Mouse (Mus musculus) spleen, adult 12 weeks (tissue): ENCODE results near the gene Slco2b1.

Experiments
- DNase-seq: peaks from one replicate; pipeline ENCODE4 v3.0.0; 2022; ENCODE audit warnings: low spot score

The Slco2b1 gene

DNA sequence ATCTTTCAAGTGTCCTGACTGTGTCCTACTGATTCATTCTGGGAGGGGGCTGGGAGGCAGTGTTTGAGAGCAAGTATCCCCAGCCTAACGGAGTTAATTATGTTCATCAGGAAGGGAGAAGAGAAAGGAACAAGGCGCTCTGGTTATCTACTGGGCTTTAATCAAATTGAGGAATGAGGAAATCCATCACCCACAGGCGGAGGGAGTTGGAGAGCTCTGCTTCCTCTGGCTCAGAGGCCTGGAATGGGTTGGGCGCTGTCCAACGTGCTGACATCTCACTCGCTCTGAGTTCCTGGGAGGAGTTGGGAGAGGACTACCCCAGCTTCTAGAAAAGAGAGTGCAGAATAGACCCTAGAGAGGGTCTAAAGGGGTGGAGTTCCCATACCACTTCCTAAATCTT, 62.5 kb downstream of the Slco2b1 start:
- DNase-seq = no peak

DNA sequence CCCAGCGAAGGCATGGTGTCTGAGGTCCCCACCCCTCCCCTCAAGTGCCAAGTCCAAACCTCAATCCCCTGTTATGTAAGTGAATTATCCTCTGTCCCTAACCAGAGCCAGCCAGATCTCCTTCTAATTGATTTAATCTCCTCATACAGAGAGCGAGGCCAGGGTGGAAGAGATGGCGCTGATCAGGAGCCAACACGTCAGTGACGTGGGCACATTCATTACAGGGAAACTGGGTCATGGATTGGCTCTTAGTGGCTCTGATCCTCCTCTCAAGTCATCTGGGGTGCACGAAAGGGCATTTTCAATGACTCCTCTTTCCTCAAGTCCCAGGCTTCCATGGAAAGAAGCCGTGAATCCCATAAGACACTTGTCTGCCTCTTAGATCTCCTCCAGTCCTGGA, 66.4 kb downstream of the Slco2b1 start:
- DNase-seq = no peak

DNA sequence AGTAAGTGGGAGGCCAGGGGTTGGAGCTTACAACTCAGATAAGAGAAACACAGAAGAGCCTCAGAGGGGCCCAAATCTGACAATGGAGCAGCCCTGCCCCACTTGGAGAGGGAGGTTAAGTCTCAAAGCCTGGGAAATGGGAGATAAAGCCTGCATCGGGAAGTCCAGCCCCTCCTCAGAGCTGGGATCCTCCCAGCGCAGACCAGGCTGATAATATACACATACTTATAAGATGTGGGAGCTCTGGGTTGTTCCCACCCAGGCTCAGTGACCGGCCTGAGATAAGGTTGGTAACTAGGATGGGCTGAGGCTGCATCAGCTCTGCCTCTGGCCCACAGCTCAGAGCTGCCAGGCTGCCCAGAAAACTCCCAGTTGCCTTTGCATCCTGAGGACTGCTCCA, 69.1 kb downstream of the Slco2b1 start:
- DNase-seq = peak; percentile 29

DNA sequence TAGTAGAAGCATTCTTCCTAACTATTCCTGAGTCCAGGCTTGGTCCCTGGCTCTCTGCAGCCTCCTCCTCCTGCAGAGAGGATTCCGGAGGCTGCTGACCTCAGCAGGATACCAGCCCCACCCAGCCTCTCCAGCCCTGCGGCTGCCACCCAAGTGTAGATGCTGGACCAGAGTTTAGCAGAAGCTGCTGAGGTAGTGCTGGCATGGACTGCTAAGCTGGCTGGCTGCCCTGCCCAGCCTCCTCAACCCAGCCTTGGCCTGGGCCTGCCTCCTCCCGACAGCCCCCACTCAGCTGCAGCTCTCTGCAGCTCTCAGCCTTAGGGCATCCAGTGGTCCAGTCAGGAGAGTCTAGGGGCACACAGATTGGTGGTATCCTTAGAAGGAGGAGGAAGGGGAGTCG, 69.9 kb downstream of the Slco2b1 start:
- no peak for DNase-seq

DNA sequence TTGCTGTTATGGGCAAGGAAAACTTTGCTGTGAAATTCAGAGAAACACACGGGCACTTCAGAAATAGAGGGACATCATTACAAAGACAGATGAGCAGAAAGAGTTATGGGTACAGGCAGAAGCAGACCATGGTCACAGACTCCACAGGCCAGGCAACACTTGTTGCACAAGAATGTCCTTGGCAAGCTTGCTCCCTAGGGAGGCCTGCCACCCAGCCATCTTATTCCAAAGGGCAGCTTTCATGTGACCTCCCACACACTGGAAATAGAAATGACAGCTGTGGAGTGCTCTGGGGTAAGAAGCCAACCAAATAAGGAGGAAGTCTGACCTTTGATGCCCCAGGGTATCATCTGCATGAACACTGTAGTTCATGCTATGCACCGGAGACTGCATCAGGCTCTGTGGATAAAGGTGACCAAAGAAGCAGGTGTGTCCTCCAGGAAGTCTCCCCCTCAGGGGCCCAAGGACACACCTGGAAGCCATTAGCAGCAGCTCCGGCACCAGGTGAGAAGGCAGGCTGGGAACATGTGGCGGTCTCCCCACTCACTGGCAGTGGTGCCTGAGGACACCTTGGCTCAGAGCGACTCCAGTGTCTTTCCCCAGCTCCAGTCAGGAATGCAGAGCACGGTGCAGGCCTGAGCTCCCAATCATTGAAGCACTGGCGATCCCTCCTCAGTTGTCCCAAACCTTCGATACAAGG, 77.0 kb downstream of the Slco2b1 start:
- no peak for DNase-seq

DNA sequence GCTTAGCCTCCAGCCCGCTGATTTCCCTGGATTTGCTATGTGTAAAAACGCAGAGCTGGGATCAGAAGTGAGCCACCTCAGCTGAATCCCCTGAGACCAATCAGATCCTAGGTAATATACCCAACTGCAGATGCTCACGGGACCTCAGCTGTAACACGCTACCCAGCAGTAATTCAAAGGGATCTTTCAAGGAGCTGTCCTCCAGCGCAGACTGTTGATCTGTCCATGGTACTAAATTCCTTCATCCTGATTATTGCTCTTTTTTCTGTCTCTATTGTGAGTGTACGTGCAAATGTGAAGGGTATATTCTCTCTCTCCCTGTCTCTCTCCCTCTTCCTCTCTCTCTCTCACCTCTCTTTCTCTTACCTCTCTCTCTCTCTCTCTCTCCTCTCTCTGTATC, 78.9 kb downstream of the Slco2b1 start:
- no peak for DNase-seq

DNA sequence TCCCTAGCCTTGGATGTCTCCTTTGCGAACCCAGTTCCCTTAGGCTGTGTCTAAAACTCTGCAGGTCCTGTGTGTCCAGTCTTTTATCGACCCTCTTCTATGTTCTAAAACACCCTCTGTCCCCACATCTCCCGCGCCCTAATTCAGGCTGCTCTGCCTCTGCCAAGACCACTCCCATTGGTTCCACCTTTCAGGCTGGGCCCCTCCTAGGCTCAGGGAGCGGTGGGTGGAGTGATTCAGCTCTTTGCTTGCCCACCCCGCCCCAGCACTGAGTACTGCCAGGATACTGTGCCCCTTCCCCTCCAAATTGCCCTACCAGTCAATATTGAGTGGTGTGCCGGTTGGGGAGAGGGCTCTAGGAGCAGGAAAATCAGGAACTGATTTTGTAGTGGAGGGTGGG, 83.8 kb downstream of the Slco2b1 start:
- DNase-seq = no peak

DNA sequence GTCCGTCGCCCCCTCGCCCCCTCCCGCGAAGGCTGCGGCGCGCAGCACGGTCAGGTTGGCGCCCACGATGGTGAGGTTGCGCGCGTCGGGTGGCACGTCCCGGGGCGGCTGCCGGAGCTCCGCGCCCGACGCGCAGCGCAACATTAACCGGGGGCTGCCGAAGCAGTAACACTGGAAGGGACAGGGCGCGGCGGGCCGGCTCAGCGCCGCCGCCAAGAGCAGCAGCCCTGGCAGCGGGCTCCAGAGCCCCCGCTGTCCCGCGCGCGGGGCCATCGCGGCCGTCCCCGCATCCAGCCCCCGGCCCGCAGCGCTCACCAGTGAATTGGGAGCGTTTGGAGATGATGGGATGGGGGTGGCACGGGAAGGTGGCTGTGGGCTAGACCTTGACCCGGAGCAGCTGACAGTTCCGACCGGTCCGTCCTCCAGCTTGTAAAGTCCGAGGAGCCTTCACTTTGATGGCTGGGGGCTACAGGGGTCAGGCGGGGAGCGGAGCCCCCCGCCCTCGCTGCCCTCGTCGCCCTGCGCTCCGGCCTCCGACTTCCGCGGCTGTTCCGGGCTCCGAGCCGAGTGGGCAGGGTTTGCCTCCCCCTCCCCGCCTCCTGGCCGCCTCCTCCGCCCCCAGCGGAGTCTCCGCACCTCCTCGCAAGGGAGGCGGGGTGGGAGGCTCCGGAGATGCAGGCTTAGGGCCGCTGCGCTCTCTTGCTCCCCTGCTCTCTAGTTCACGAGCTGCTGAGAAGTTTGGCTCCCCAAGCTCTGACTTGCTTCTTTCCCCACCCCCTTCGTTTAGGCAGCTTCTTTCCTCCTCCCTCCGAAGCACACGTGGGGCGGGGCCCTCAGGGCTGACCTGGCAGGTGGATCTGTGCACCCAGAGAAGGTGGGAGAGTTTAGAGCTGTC, 84.5 kb downstream of the Slco2b1 start, which contains the start of gene Tpbgl:
Gene Tpbgl (minus strand): TSS at position 728 of the 895 bp plus-strand sequence.
- no peak for DNase-seq

DNA sequence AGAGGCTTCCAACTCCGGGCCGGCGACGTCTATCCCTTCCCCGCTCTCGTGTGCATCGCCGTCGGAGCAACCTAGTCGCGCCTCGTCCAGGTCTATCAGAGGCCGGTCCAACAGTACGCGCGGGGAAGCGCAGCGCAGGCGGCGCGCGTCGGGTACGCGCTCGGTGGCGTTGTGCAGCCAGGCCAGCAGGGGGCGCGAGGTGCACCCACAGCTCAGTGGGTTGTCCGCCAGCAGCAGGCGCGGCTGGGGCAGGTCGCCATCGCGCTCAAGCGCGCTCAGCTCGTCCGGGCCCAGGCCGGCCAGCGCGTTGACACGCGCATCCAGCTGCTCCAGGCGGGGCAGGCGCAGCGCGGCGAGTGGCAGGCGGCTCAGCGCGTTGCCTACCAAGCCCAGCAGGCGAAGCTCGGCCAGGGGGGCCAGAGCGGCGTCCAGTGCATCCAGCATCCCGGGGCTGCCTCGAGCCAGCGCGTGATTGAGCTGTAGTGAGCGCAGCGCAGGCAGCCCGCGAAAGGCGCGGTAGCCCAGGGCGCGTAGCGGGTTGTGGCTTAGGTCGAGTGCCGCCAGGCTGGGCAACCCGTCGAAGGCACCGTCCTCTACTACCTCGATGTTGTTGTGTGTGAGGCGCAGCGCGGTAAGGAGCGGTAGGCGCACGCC, 85.3 kb downstream of the Slco2b1 start:
- peak; percentile 71 for DNase-seq

DNA sequence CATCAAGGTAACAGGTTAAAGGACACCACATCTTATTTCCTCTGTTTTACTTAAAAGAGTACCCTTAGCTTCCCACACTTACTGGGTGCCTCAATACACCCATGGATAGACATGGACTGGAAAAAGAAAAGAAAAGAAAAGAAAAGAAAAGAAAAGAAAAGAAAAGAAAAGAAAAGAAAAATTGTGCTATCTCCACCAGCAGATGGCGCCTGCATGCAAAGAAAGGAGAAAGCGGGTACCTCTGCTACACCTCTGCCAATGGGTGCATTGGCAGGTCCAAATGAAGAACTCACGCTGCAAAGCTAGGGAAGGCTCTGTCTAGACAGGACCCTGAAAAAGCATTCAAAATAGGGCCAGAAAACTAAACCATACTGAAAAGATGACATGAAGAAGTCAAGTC, 92.3 kb downstream of the Slco2b1 start:
- no peak for DNase-seq

DNA sequence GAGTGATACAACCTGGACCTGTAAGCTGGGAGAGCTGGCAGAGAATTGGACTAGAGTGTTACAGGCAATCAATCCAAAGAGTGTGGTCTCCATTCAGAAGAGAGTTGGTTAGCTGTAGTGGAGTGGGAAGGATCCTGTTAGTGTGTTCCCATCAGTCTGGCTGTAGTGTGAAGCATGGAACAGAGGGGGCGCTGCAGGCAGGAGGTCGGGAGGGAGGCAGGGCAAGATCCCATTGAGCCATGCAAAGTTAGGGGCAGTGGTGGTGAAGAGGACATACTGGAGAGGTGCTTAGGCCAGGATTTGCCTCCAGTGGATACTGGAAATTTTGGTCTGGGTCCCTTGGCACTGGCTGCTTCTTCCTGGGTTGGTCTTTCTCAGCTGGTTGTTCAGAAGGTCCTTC, 92.9 kb downstream of the Slco2b1 start:
- no peak for DNase-seq
